In the genomic region with DNA sequence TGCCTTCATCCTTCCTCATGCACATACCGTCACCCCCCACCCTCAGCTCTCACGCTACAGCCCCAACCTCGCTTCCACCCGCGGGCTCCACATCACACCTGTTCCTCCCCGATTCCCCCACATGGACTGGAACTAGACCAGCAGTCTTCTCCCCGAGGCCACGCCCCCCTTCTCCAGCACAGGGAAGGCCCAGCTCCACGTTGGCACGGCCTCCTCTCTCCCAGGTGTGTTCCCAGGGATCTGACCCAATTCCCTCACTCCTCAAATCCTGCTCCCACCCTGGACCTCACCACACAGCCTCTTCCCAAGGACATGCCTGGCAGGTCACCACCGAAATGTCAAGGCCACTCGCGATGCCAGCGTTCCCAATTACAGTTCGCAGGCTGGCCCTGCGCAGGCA, we compare ENCODE assay signal across 26 mouse cellular contexts. TPM values are rescaled to one million over a fixed set of nuclear protein-coding genes. Genes with fewer than 3 reads are reported as not detected.
DNase-seq lines count a peak whose midpoint lies in the region; TF ChIP-seq lines count a peak whose summit lies in the region.
"Had no signal": no experiment of that assay in that cellular context is flagged by ENCODE, and none has a peak within 500 bp of the region (broad histone marks: within the 10 kb centered on the region; RNA-seq: fewer than 3 reads in every experiment).

No protein-coding gene starts in this region.

- DNase-seq in left cerebral cortex, postnatal 4 days: peak; percentile 48
- DNase-seq in left cerebral cortex, adult 2 months (ENCODE audit: extremely low spot score in 1 of 2, low spot score in 2 of 2): no peak
- DNase-seq in brain, adult 2 months (ENCODE audit: low read depth, low spot score): peak; percentile 67
- peak; percentile 56 for DNase-seq in cerebellum, adult 8-10 months
- DNase-seq in cerebellum, postnatal 25 days: peak; percentile 63 to 72
- DNase-seq in adrenal gland, postnatal 10 days: no peak
- DNase-seq in adrenal gland, adult (ENCODE audit: inconsistent age in 2 of 2, low spot score in 1 of 2): no peak
- DNase-seq: adrenal gland, postnatal 25 days; gastrocnemius, postnatal 10 days; heart, postnatal 14 days; kidney, postnatal 14 days; layer of hippocampus, adult 9-11 months; liver, postnatal 0 days; lung, postnatal 36 days; thymus, postnatal 36 days had no signal

- no peak for TF ChIP-seq CTCF in left cerebral cortex, adult 2 months (IDR thresholded peaks at IDR 0.05)

- no peak overlapping the region for H3K4me3 ChIP-seq in left cerebral cortex, adult 2 months
- H3K4me3 ChIP-seq: embryonic facial prominence, embryonic 10.5 days; embryonic facial prominence, embryonic 15.5 days; forebrain, embryonic 12.5 days; heart, embryonic 13.5 days; hindbrain, embryonic 10.5 days; limb, embryonic 13.5 days; liver, embryonic 12.5 days; neural tube, embryonic 13.5 days; stomach, embryonic 15.5 days had no signal

- intact Hi-C loops in left cerebral cortex, postnatal 4 days (cut with DNase I): no loop called here
- intact Hi-C loops in left cerebral cortex, adult 2 months (cut with DNase I): no loop called here

- no peak overlapping the region for H3K27ac ChIP-seq in left cerebral cortex, adult 2 months
- H3K27ac ChIP-seq: embryonic facial prominence, embryonic 10.5 days; embryonic facial prominence, embryonic 15.5 days; forebrain, embryonic 12.5 days; heart, embryonic 13.5 days; hindbrain, embryonic 10.5 days; limb, embryonic 13.5 days; liver, embryonic 12.5 days; neural tube, embryonic 13.5 days; stomach, embryonic 15.5 days had no signal

RNA-seq across cellular contexts. Expression of gene Cacng2, which starts 23.8 kb away (rescaled TPM):
- total RNA-seq in left cerebral cortex, postnatal 4 days (2021): 10 to 100 TPM; 36.0 to 36.7 TPM
- 10 to 100 TPM; 57.5 to 60.8 TPM for total RNA-seq in left cerebral cortex, adult 2 months (2021)
- total RNA-seq in adrenal gland, postnatal 10 days (2021): under 1 TPM; 0.39 to 0.48 TPM
- total RNA-seq: heart, adult 8-10 months; heart, postnatal 14 days; megakaryocyte, adult 5-6 weeks had no signal

Comparison
In these comparisons a context has a peak if more than half of its experiments do, and no peak if none do; other contexts are left out.
1. DNase-seq: peak in left cerebral cortex, postnatal 4 days (single experiment), brain, adult 2 months (single experiment), cerebellum, adult 8-10 months (single experiment) and cerebellum, postnatal 25 days (2 of 2); none in left cerebral cortex, adult 2 months (0 of 2), adrenal gland, postnatal 10 days (single experiment) and adrenal gland, adult (0 of 2).
2. RNA of gene Cacng2, which starts 23.8 kb away (total RNA-seq): 57.5 to 60.8 TPM in left cerebral cortex, adult 2 months and 36.0 to 36.7 TPM in left cerebral cortex, postnatal 4 days; 0.39 to 0.48 TPM in adrenal gland, postnatal 10 days; every median in the first group is over 10 times any median in the second.